Mouse (Mus musculus): ENCODE data around the gene Sez6l.

Sez6l gene

DNA sequence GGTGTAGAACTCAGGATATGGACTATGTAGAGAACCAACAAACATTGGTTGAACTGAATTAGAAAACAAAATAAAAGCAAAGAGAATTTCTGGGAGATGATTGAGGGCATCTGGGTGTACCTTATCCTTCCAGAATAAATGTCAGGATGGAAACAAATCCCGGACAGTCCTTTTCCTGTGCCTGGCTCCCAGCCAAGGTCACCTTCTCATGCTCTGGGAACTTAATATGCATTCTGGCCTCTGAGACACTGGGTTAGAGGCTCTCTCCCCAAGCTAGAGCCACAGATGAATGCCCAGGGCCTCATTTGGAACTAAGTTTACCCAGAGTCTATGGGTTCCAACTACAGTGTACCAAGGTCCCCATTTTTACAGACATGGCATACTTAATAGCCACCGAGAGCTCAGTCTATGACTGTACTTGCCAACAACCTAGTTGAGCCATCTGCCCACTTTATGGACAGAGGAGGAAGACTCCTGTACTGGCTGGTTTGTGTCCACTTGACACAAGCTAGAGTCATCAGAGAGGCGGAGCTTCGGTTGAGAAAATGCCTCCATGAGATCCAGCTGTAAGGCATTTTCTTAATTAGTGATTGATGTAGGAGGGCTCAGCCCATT lies 7.3 kb upstream of the Sez6l start:
- no peak for DNase-seq (ENCODE audit: low spot score)

DNA sequence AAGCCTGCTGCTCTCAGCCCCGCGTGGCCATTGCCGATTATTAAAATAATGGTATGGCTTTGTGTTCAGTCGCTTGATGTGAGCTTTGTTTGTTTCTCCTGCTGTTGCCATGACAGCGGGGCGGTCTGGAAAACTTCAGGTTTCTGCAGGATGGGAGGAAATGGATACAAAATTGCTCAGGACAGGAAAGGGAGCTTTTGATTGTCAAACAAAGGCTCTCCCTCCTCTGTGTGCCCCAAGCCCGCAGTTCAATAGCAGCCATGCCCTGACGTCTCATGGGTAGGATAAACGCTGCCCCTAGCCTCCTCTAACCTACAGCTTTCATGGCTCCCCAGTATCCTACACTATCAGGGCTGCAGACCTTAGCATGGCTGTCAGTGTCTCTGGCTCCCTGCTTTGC lies 6.3 kb upstream of the Sez6l start:
- DNase-seq (ENCODE audit: low spot score), result no peak

DNA sequence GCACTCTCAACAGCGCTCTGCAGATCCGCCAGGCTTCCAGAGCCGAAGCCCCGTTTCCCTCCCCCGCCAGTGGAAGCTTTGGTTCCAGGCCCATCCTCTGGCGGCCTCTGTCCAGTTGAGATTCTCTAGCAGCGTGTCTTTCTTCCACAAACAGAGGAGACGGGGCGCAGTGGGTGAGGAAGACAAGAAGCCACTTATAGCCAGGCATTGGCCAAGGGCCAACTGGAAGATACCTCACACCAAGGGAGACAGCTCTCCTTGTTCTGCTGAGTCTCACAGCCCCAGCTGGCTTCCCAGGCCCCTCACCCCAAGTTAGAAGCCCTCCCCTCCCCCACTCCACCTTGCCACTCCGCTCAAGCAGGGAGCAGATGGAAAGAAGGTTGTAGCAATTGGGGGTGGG lies 765 bp upstream of the Sez6l start:
- no peak for DNase-seq (ENCODE audit: low spot score)

DNA sequence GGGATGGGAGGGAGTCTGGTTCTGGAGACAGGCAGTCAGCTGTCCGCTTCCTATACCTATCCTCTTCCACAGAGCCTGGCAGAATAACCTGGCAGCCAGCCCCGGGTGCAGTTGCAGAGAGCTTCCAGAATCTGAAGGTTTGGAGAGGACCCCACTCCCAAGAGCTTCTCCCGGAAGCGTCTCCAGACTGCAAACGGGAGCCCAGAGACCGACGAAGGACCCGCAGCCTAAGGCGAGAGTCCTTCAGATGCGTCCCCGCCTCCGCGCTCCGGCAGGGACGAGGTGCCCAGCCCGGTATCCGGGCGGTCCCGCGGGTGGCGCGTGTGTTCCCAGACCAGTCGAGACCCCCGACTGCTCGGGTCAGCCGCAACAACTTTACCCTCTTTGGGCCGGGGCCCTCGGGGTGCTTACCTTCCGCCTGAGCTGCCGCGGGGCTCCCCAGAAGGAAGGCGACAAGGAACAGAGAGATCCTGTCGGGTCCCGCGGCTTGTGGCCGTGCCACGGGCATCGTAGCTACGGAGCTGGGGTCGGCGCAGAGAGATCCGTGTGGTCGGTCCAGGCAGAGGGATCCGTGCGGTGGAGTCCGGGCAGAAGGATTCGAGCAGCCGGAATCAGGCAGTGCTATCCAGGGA lies 508 bp downstream of the Sez6l start:
- no peak for DNase-seq (ENCODE audit: low spot score)

DNA sequence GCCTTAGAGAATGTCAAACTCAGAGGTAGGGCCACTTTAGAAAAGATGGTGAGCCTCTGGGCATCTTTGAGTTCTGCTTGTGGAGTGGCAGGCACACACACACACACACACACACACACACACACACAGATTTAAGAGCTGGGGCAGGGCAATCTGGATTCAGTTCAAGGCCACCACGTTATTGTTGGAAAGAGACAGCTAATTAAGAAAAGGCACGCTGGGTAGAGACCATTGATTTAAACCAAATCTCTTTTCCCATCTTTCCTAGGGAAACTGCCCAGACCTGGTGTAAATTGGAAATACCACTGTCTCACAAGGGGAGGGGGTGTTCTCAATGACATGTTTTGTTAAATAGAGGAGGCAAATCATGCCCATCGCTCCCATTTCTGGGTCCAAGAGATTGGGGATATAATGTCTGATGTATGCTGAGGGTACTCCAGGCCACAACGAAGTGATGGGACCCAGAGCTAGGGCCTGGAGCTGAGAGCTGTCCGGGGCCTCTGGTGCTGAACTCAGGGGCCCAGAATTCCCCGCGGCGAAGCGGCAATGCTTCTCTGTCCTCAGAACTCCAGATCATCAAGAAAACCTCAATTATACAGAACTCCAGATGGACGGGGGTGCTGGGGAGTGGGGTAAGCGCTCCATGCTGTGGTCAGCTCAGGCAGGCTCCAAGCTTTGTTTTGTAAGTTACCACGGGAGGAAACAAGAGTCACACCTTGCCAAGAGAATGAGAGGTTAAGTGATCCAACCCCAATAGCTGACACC lies 1.7 kb downstream of the Sez6l start:
- no peak for DNase-seq (ENCODE audit: low spot score)

DNA sequence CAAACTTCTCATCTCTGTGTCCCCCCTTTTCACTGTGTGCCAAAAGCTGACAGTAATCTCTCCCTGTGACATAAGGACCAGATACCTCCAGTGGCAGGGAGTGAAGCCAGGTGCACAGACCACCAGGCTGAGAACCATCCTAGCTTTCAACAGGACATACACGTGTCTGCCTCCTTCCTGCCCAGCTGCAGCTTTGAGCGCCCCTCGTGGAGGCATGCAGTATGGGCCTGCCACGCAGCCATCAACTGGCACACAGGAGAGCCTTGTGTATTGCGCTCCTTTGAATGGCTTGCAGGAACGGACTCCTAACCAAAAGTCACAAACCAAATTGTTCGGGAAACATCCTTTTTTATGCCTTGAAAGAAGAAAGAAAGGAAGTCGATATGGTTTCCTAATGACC lies 3.1 kb downstream of the Sez6l start:
- no peak for DNase-seq (ENCODE audit: low spot score)

DNA sequence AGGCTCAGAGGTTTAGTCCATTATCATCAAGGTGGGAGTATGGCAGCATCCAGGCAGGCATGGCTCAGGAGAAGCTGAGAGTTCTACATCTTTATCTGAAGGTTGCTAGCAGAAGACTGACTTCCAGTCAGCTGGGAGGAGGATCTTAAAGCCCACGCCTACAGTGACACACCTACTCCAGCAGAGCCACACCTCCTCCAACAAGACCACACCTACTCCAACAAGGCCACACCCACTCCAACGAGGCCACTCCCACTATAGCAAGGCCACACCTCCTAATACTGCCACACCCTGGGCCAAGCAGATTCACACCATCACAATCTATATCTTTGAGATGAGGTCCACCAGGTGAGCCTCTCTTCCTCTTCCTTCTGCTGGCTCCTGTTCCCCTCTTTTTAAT lies 4.8 kb downstream of the Sez6l start:
- DNase-seq (ENCODE audit: low spot score), result no peak

DNA sequence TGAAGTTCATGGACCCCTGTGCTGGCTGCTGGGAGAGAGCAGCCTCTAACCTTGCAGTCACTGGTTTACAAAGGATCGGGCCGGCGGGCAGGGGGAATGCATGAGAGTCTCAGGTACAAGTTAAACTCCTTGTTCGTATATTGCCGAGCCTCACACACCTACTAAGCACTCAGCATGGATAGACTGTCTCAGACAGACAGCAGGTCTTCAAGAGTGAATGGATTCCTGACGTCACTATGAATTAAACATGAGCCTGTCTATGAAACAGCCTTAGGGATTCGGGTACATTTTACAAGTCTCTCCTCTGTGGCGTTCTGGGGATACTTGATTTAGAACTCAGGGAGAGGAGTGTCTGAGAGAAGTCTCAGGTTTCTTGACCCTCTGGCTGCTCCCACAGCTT lies 11.5 kb downstream of the Sez6l start:
- DNase-seq (ENCODE audit: low spot score), result no peak

DNA sequence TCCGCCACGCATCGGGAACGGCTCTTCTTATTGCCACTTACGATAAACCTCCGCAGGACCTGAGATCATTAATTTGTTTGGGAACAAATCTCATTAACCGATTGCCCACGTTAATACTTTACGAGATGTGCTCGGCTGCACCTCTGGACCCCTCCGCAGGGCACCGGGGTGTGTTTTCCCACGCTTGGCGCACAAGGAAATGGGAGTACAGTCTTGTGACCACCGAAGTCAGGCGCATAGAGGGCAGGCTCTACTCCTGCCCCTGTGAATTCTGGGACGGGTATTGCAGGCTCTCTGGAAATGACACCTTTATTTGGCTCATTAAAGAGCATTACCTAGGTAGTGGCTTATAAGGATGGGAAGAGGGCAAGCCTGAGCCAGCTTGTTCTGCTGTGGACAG lies 11.9 kb downstream of the Sez6l start:
- no peak for DNase-seq (ENCODE audit: low spot score)

DNA sequence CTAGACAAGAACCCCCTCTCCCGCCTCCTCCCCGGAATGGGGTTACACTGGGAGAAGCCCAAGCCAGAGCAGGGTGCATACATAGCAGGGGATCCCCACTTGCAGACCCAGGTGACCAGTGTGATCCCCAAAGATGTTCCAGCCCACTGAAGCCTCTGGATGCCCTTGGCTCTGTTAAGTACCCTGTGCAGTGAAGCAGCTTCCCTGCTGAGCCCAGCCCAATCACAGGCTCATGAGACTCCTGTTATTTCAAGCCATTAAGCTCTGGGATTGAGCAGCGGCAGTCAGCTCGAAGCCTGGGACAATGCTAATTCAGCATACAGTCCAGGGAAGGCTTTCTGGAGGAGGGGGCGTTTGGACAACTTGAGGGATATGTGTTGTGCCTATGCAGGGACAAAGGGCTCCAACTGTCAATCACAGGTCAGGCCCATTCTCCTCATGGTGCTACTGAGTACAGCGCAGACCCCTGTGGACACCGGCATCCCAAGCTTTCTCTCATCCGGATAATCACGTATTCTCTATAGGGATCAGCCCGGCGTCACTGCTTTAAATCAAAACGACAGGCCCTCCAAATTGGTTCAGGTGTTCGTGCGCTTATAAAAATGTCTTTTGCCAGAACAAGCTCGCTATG lies 16.0 kb downstream of the Sez6l start:
- no peak for DNase-seq (ENCODE audit: low spot score)

DNA sequence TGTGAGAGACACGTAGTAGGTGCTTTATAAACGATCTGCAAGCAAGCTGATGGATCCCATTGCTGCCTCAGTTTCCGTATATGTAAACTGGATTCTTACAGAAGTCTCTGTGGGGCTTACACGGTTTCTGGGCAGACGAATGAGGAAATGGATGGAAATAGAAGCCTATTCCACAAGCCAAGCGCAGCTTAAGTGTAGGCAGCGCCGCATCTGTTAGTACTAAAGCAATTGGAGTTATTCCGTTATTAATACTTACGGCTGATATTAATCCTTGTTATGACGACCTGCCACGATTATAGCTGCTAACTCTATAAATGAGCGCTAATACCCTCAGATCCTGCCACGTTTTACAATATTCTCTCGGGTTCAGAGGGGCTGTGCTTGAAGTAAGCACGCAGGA lies 16.8 kb downstream of the Sez6l start:
- DNase-seq (ENCODE audit: low spot score), result no peak

DNA sequence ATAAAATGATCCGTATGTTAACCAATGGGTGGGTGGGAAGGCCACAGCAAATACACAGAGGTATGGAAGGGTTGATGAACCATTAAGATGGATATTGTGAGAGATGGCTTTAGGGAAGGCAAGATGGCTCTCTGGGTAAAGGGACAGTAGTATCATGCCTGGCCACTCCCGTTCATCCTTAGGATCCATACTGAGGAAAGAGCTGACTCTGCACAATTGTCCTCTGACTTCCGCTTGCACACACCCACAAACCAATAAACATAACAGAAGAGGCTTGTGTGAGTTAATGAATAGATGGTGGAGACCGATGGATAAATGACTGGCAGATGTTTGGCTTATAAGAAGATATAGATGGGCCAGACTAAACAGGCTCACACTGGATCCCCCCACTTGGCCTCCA lies 19.6 kb downstream of the Sez6l start:
- DNase-seq (ENCODE audit: low spot score), result no peak

DNA sequence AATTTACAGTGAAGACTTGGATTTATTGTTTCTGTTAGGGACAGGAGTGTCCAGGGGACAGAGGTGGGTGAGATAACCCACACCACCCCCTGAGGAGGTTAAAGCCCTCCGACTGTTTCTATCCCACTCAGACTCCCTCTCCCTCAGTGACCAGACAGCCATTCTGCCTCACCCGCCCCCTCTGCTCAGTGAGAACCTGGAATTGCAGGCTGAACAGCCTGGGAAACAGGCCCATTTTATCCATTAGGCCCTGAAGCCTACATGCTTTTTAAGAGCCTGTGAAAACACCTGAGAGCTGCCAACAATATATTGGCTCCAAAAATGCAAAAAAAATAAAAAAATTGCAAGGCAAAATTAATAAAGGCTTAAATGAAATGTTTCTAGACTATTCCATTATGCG lies 20.3 kb downstream of the Sez6l start:
- DNase-seq (ENCODE audit: low spot score), result no peak

DNA sequence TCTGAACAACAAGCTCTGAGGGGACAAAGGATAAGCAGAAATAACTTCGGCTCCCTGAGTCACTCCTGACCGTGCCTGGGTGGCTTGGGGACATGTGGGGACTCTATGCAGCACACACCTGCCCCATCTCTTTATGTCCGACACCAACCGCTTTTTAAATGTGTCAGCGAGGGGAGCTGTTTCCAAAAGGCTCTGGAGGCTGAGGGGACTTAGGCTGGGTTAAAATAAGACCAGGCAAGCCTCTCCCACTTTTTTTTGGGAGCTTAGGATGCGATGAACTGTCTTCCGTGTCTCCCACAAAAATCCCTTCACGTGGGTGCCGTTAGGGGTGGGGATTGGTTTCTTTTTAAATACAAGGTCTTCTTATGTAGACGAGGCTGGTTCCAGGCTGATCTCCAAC lies 22.5 kb downstream of the Sez6l start:
- no peak for DNase-seq (ENCODE audit: low spot score)

DNA sequence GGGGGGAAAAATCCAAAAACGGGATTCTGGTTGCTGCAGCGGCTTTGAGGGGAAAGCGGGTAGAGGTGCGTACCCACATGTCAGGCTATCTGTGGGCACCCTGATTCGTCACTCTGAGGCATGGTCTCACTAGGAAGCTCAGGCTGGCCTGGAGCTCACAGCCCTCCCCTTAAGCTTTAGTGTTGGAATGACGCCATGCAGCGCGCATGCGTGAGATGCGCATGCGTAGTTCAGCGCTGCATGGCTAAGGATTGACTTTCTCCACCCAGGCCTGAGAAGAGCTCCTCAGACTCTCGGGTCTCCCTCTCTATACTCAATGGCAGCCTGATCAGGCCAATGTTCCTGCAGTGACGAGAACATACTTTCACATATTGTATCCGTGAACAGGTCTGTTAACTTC lies 24.2 kb downstream of the Sez6l start:
- no peak for DNase-seq (ENCODE audit: low spot score)

DNA sequence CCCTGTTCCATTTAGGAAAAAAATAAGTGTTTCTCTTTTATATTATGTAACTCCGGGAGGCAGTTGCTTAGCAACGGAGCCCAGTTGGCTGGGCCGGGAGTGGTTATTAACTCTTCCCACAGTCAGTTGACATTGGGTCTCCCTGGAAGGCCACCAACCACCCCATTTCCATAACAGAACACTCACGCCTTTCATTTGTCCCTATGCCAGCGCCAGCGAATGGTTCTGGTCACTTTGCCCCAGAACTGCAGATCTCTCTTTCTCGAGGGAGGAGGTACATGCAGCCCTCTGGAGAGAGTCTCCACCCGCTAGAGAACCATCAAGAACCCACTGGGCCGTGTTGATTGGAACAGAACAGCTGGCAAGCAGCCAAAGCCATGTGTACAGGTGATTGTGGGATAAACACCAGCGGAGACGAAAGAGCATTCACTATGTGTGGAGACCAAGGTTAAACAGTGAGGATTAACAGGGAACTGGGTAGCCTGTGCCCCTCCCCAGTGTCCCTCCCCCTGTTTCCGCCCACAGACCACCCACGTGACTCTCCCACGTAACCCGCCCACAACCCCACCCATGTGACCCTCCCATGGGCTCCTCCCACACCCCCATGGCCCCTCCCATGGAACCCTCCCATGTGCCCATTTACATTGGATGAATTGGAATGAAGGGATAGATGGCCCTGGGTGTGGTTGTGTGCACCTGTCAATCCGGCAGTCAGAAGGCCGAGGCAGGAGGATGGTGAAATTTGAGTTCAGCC lies 24.8 kb downstream of the Sez6l start:
- DNase-seq (ENCODE audit: low spot score), result no peak

DNA sequence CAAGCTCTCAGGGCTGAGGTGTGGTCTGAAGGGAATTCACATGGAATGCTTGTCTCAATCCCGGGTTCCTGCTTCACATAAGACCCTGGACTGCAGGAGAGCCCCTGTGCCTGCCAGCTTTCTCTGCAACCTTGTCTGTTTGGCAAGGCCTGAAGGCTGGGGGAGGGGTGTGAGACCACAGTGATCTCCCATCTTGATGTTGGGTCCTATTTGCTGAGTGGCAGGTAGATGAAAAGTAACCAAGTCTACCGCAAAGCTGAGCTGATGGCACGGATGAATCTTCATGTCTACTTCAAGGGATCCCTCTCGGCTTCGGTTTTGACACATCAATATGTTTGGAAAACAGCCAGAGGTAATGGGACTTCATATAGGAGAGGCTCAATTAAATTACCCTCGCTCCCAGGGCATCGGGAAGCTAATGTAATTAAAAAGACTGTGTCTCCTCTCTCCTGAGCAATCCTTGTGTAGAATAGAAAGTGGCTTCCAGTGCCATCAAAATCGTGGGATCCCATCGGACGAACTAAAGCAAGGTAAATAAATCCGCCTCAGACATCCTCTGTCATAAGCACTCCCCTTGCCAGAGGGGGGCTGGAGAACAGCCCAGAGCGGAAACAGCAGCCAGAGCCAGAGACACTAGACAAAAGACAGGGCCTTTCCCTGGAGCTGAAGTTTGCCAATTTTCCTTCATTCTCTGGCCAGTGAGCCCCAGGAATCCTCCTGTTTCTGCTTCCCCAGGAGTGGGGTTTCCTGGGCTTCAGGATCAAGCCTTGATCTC lies 28.0 kb downstream of the Sez6l start:
- no peak for DNase-seq (ENCODE audit: low spot score)

DNA sequence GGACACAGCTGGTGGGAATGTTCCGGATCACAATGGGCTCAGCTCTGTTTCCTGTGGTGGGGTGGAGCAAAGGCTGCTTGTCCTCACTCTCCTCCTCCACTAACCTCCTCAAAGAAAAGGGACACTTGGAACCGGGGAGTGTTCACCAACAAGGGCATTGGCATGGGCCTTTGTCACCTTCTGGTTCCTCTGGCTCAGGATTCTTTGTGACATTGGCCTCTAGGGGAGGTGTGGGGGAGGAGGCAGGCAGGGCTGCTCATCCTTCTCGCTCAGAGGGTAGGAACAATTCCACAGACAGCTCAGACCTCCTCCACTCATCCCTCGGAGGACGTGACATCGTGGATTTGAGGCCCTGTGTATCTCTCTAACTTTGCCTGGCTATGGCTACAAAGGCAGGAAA lies 30.2 kb downstream of the Sez6l start:
- DNase-seq (ENCODE audit: low spot score), result no peak

DNA sequence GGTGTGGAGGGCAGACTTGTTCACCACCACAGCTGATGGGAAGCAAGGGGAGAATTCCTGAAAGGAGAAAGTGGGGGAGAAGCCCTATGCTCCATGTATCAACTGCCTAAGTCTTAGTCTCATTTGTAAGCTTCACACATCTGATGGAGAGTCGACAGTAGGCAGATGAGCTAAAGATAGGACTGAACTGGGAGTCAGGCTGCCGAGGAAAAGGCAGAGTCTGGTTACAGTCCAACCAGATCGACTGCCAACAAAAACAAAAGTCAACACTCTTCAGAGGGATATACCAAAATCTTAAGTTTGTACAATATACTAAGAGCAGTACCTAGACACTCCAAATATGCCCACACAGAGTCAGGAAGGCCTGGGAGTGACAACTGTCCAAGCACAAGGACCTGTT lies 38.7 kb downstream of the Sez6l start:
- DNase-seq (ENCODE audit: low spot score), result no peak

DNA sequence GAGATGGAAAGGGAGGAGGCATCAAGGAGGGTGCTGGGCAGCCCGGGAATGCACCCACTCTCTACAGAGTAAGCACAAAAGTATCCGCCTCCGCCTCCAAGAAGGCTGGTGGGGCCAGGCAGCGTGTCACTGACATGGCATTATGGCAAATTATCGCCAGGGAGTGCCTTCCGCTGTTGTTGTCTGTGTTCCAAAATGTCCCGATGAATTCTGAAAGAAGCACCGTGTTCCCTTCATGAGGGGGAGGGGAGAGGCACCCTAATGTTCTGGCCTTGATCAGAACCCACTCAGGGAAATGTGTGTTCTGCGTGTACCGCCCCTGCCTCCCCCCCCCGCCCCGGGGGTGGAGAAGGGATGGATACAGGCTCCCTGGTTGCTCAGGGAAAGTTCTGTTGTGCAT lies 41.1 kb downstream of the Sez6l start:
- no peak for DNase-seq (ENCODE audit: low spot score)

DNA sequence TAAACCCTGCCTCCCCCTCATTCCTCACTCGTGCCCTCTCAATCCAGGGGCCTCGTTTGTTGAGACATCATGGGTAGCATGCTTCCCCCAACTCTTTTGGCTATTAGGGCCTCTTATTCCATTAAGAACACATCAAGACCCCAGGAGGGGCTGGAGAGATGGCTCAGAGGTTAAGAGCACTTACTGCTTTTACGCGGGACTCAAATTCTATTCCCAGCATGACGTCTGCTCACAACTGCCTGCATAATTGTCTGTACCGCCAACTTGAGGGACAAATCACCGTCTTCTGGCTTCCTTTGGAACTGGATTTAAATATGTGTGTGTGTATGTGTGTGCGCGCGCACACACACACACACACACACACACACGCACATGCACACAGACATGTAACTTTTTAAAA lies 42.8 kb downstream of the Sez6l start:
- DNase-seq (ENCODE audit: low spot score), result no peak
